Mouse (Mus musculus) forebrain, embryonic 13.5 days (tissue): Measurements from ENCODE around the gene Abhd15. TPM values are rescaled to one million over a fixed set of nuclear protein-coding genes. Genes with fewer than 3 reads are reported as not detected.

Source experiments
- polyA plus RNA-seq: library from polyadenylated mRNA; unstranded; fragments of >200 nt; fragmentation: Nextera tagmentation; extraction: Ambion mirVana; gene quantifications from 2 replicates; pipeline ENCODE4 v1.2.1, GENCODE M21; 2015

Abhd15 gene
- polyA plus RNA-seq, 1 experiment from 2014 or later: 3.0 TPM

Other genes with a start within 250 kb of the Abhd15 start
- gene Coro6, start 52.7 kb upstream of the Abhd15 start, polyA plus RNA-seq: 0.05 and 0.11 TPM in 2 replicates
- 18.0 and 18.7 TPM in 2 replicates for gene Ankrd13b, start 25.4 kb upstream of the Abhd15 start, polyA plus RNA-seq
- 12.9 and 14.6 TPM in 2 replicates for gene Git1, start 21.6 kb upstream of the Abhd15 start, polyA plus RNA-seq
- gene Trp53i13, start 859 bp downstream of the Abhd15 start, polyA plus RNA-seq: 19.7 and 20.9 TPM in 2 replicates
- gene Gm10392, start 4.1 kb downstream of the Abhd15 start, polyA plus RNA-seq: 0.12 and 0.16 TPM in 2 replicates
- gene Taok1, start 92.7 kb downstream of the Abhd15 start, polyA plus RNA-seq: 25.8 and 28.5 TPM in 2 replicates
- gene Nufip2, start 171.0 kb downstream of the Abhd15 start, polyA plus RNA-seq: 4.3 and 5.0 TPM in 2 replicates
- gene Cryba1, start 210.2 kb downstream of the Abhd15 start, polyA plus RNA-seq: 0.76 and 1.7 TPM in 2 replicates
- gene Myo18a, start 248.1 kb downstream of the Abhd15 start, polyA plus RNA-seq: 38.2 and 48.1 TPM in 2 replicates